Mouse (Mus musculus) MEL (cell line): ENCODE data around the gene Akap13. TPM values are rescaled to one million over a fixed set of nuclear protein-coding genes. Genes with fewer than 3 reads are reported as not detected.

ENCODE experiments used
- DNase-seq: peaks from one replicate; pipeline ENCODE4 v3.0.0; 2011; ENCODE audit warnings: low read depth, low spot score
- H3K27ac ChIP-seq: 2 replicates; pipeline ENCODE4 v1.5.1; 2012; ENCODE audit warnings: low read depth, mild to moderate bottlenecking, control low read depth, low read length, moderate library complexity; ENCODE audit not compliant: control insufficient read depth
- H3K27me3 ChIP-seq, 2 experiments: fragments of 150-350 bp in 1 of 2; sonication (generic) in 1 of 2; 2 replicates each; pipeline ENCODE4 v1.6.1; 2012; ENCODE audit warnings: low read length in 2 of 2, mild to moderate bottlenecking in 2 of 2, improper control_type of control experiment in 1 of 2, moderate library complexity in 1 of 2; ENCODE audit not compliant: insufficient read depth in 2 of 2, control insufficient read depth in 1 of 2
- H3K36me3 ChIP-seq, 2 experiments: 2 replicates each; pipeline ENCODE4 v1.6.1; 2012 to 2014; ENCODE audit warnings: low read length in 2 of 2, improper control_type of control experiment in 1 of 2, inconsistent platforms in 1 of 2, mild to moderate bottlenecking in 1 of 2; ENCODE audit not compliant: insufficient read depth in 2 of 2, control insufficient read depth in 1 of 2
- H3K4me1 ChIP-seq, 2 experiments: fragments of 150-350 bp in 1 of 2; sonication (generic) in 1 of 2; 2 replicates each; pipeline ENCODE4 v1.6.1; 2012; ENCODE audit warnings: low read length in 2 of 2, improper control_type of control experiment in 1 of 2, mild to moderate bottlenecking in 1 of 2; ENCODE audit not compliant: insufficient read depth in 2 of 2, control insufficient read depth in 1 of 2
- H3K4me3 ChIP-seq, 2 experiments: fragments of 150-350 bp in 1 of 2; sonication (generic) in 1 of 2; 2 replicates each; pipeline ENCODE4 v1.5.1; 2012; ENCODE audit warnings: low read depth in 2 of 2, low read length in 2 of 2, mild to moderate bottlenecking in 2 of 2, moderate library complexity in 2 of 2, control low read depth in 1 of 2, improper control_type of control experiment in 1 of 2; ENCODE audit not compliant: control insufficient read depth in 1 of 2, insufficient read depth in 1 of 2
- H3K79me2 ChIP-seq: 2 replicates; pipeline ENCODE4 v1.6.1; 2012; ENCODE audit warnings: mild to moderate bottlenecking, low read length, moderate library complexity; ENCODE audit not compliant: control insufficient read depth, poor library complexity, insufficient read depth
- H3K9ac ChIP-seq: 2 replicates; pipeline ENCODE4 v1.6.1; 2012; ENCODE audit warnings: low read depth, mild to moderate bottlenecking, control low read depth, low read length, moderate library complexity; ENCODE audit not compliant: control insufficient read depth, poor library complexity, severe bottlenecking
- H3K9me3 ChIP-seq: fragments of 150-350 bp; sonication (generic); replicated peaks from 2 replicates; pipeline ENCODE4 v1.6.1; 2012; ENCODE audit warnings: mild to moderate bottlenecking, low read length, improper control_type of control experiment, moderate library complexity; ENCODE audit not compliant: insufficient read depth
- BHLHE40 ChIP-seq: IDR thresholded peaks from 2 replicates; pipeline ENCODE4 v1.6.1; 2012; ENCODE audit warnings: low read depth, mild to moderate bottlenecking, inconsistent platforms, low read length, improper control_type of control experiment, borderline replicate concordance
- CHD1 ChIP-seq: IDR thresholded peaks from 2 replicates; pipeline ENCODE4 v1.6.1; 2012; ENCODE audit warnings: low read depth, mild to moderate bottlenecking, inconsistent platforms, low read length, improper control_type of control experiment
- CTCF ChIP-seq, 3 experiments: IDR thresholded peaks in 2 of 3; conservative IDR thresholded peaks in 1 of 3; 2 replicates each; pipeline ENCODE4 v1.5.1; 2011 to 2012; ENCODE audit warnings: low read length in 3 of 3, low read depth in 2 of 3, mild to moderate bottlenecking in 2 of 3, improper control_type of control experiment in 1 of 3, inconsistent platforms in 1 of 3, mixed read lengths in 1 of 3, moderate library complexity in 1 of 3; ENCODE audit not compliant: control insufficient read depth in 1 of 3, insufficient read depth in 1 of 3, poor library complexity in 1 of 3, severe bottlenecking in 1 of 3
- E2F4 ChIP-seq: IDR thresholded peaks from 2 replicates; pipeline ENCODE4 v1.6.1; 2011; ENCODE audit warnings: low read depth, low read length, improper control_type of control experiment, borderline replicate concordance
- GABPA ChIP-seq: IDR thresholded peaks from 2 replicates; pipeline ENCODE4 v1.6.1; 2012; ENCODE audit warnings: low read depth, mild to moderate bottlenecking, inconsistent platforms, low read length, improper control_type of control experiment, moderate library complexity
- GATA1 ChIP-seq: IDR thresholded peaks from 2 replicates; pipeline ENCODE4 v1.6.1; 2011; ENCODE audit warnings: low read depth, low read length, improper control_type of control experiment
- HCFC1 ChIP-seq: IDR thresholded peaks from 2 replicates; pipeline ENCODE4 v1.6.1; 2012; ENCODE audit warnings: low read depth, mild to moderate bottlenecking, inconsistent platforms, low read length, improper control_type of control experiment, moderate library complexity
- KAT2A ChIP-seq: conservative IDR thresholded peaks from 2 replicates; pipeline ENCODE4 v1.6.1; 2012; ENCODE audit warnings: low read depth, low read length, improper control_type of control experiment, inconsistent platforms
- MAFK ChIP-seq: IDR thresholded peaks from 2 replicates; pipeline ENCODE4 v1.6.1; 2011; ENCODE audit warnings: low read depth, mild to moderate bottlenecking, low read length, improper control_type of control experiment, borderline replicate concordance
- MEF2A ChIP-seq: IDR thresholded peaks from 2 replicates; pipeline ENCODE4 v1.6.1; 2014; ENCODE audit warnings: low read depth, mild to moderate bottlenecking, inconsistent platforms, low read length, improper control_type of control experiment; ENCODE audit not compliant: poor library complexity, insufficient replicate concordance, severe bottlenecking; ENCODE audit errors: extremely low read depth
- MYC ChIP-seq: IDR thresholded peaks from 2 replicates; pipeline ENCODE4 v1.6.1; 2011; ENCODE audit warnings: low read depth, mild to moderate bottlenecking, low read length, improper control_type of control experiment, moderate library complexity
- NELFE ChIP-seq: IDR thresholded peaks from 2 replicates; pipeline ENCODE4 v1.6.1; 2011; ENCODE audit warnings: low read depth, low read length, improper control_type of control experiment
- POLR2A ChIP-seq, 2 experiments: IDR thresholded peaks; 2 replicates each; pipeline ENCODE4 v1.6.1; 2011 to 2012; ENCODE audit warnings: low read length in 2 of 2, mild to moderate bottlenecking in 2 of 2, control low read depth in 1 of 2, improper control_type of control experiment in 1 of 2, low read depth in 1 of 2, moderate library complexity in 1 of 2; ENCODE audit not compliant: control insufficient read depth in 1 of 2, insufficient read depth in 1 of 2, poor library complexity in 1 of 2
- RAD21 ChIP-seq: IDR thresholded peaks from 2 replicates; pipeline ENCODE4 v1.6.1; 2011; ENCODE audit warnings: mild to moderate bottlenecking, low read depth, low read length, improper control_type of control experiment
- RCOR1 ChIP-seq: IDR thresholded peaks from 2 replicates; pipeline ENCODE4 v1.6.1; 2012; ENCODE audit warnings: low read depth, mild to moderate bottlenecking, inconsistent platforms, low read length, improper control_type of control experiment
- SIN3A ChIP-seq: IDR thresholded peaks from 2 replicates; pipeline ENCODE4 v1.6.1; 2012; ENCODE audit warnings: low read length, improper control_type of control experiment, inconsistent platforms
- TCF12 ChIP-seq: IDR thresholded peaks from 2 replicates; pipeline ENCODE4 v1.6.1; 2014; ENCODE audit warnings: low read depth, mild to moderate bottlenecking, inconsistent platforms, low read length, improper control_type of control experiment, moderate library complexity
- USF1 ChIP-seq: IDR thresholded peaks from 2 replicates; pipeline ENCODE4 v1.6.1; 2014; ENCODE audit warnings: low read depth, mild to moderate bottlenecking, inconsistent platforms, low read length, improper control_type of control experiment, moderate library complexity
- USF2 ChIP-seq, 2 experiments: IDR thresholded peaks; 2 replicates each; pipeline ENCODE4 v1.6.1; 2011 to 2012; ENCODE audit warnings: improper control_type of control experiment in 2 of 2, low read length in 2 of 2, borderline replicate concordance in 1 of 2, inconsistent platforms in 1 of 2, low read depth in 1 of 2, mild to moderate bottlenecking in 1 of 2; ENCODE audit not compliant: insufficient read depth in 1 of 2
- ZMIZ1 ChIP-seq: IDR thresholded peaks from 2 replicates; pipeline ENCODE4 v1.6.1; 2012; ENCODE audit warnings: low read depth, mild to moderate bottlenecking, inconsistent platforms, low read length, improper control_type of control experiment, moderate library complexity
- ZNF384 ChIP-seq: IDR thresholded peaks from 2 replicates; pipeline ENCODE4 v1.6.1; 2012; ENCODE audit warnings: low read depth, mild to moderate bottlenecking, inconsistent platforms, low read length, improper control_type of control experiment
- polyA plus RNA-seq, 2 experiments: library from polyadenylated mRNA; stranded (reverse) in 1 of 2; unstranded in 1 of 2; fragments of >175 nt in 1 of 2; fragments of >200 nt in 1 of 2; gene quantifications; 2 replicates each; pipeline versions ENCODE4 v1.2.1 to v1.2.4; 2012; ENCODE audit warnings: low replicate concordance in 2 of 2, low read depth in 1 of 2; ENCODE audit not compliant: insufficient read length in 2 of 2, insufficient read depth in 1 of 2, missing spikeins in 1 of 2
- total RNA-seq: library from RNA; depleted of rRNA; stranded (reverse); fragments of 300-350 nt; gene quantifications from 2 replicates; pipeline ENCODE4 v1.2.3, GENCODE M21; 2012

Akap13 gene
- total and polyA plus RNA-seq, 3 experiments, result 4.1 to 4.5 TPM; not detected in 1

DNA sequence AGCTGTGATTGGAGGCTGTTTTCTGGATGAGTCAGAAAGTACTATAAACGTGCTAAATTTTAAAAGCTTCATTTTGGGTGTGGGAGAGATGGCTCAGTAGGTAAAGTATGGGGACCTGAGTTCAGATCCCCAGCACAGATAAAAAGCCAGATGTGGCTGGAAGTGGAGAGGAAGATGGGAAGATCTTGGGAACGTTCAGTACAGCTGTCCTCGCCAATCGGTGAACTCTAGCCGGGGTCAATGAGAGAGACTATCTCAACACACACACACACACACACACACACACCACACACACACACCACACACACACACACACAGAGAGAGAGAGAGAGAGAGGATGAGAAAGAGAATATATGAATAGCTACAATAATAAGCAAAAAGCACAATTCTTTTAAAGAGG, 81.0 kb downstream of the Akap13 start:
- H3K36me3 ChIP-seq, result peaks cover 0 to 2% of the 10 kb centered on the region in 2 experiments; a peak in 1 of 4 replicates
- no peaks in the 10 kb centered on the region for H3K27me3 ChIP-seq
- H3K27ac ChIP-seq, result no peak overlapping the region
- H3K9me3 ChIP-seq, result no peaks in the 10 kb centered on the region
- H3K79me2 ChIP-seq, result no peaks in the 10 kb centered on the region
- H3K9ac ChIP-seq, result no peak overlapping the region
- H3K4me3 ChIP-seq, result no peak overlapping the region
- TF ChIP-seq RCOR1, result no peak
- no peak for TF ChIP-seq TCF12
- no peak for TF ChIP-seq ZNF384
- TF ChIP-seq GABPA, result no peak
- no peak for TF ChIP-seq MYC
- no peak for TF ChIP-seq CHD1
- TF ChIP-seq E2F4, result no peak
- TF ChIP-seq POLR2A (IDR thresholded peaks at IDR 0.05; ENCODE audit: control insufficient read depth in 1 of 2, insufficient read depth in 1 of 2, low read depth in 1 of 2, low read length in 2 of 2, poor library complexity in 1 of 2), result no peak
- TF ChIP-seq SIN3A, result no peak
- no peak for TF ChIP-seq RAD21
- no peak for TF ChIP-seq MAFK
- TF ChIP-seq HCFC1, result no peak
- TF ChIP-seq, all 39 proteins: peak for 0
- no peak for DNase-seq
- peaks cover 4% of the 10 kb centered on the region in 2 experiments; a peak in 1 of 4 replicates for H3K4me1 ChIP-seq

DNA sequence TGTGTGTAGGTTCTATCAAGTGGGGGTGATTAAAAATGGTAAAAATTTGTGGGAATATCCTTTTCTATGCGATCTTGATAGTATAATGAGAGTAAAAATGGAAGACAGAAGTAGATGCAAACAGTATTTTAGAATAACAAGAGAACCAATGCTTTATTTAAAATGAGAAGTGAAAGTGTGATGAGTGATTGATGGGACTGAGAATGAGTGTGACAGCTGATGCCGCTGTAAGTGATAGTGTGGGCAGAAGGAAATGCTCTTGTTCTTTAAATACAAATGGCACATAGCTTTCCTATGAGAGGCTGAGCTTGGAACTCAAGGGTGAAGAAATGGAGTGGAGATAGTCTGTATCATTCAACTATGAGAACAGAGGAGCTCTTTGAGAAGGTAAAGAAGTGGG, 82.2 kb downstream of the Akap13 start:
- DNase-seq, result no peak
- Histone ChIP-seq H3K9me3 (no peaks in the 10 kb centered on the region), H3K27me3 (no peaks in the 10 kb centered on the region), H3K9ac (no peak overlapping the region), H3K4me1 (peaks cover 4% of the 10 kb centered on the region in 2 experiments; a peak in 1 of 4 replicates), H3K36me3 (peaks cover 0 to 2% of the 10 kb centered on the region in 2 experiments; a peak in 1 of 4 replicates), H3K27ac (no peak overlapping the region), H3K79me2 (no peaks in the 10 kb centered on the region), H3K4me3 (no peak overlapping the region)
- TF ChIP-seq ZMIZ1 (no peak), E2F4 (no peak), KAT2A (no peak), MYC (no peak), BHLHE40 (no peak), NELFE (no peak), GABPA (no peak), SIN3A (no peak), USF1 (no peak), MEF2A (no peak), CTCF (IDR thresholded peaks at IDR 0.05 in 2 of 3, conservative IDR thresholded peaks at IDR 0.05 in 1 of 3; ENCODE audit: control insufficient read depth in 1 of 3, insufficient read depth in 1 of 3, low read depth in 2 of 3, low read length in 3 of 3, poor library complexity in 1 of 3, severe bottlenecking in 1 of 3) (no peak), GATA1 (no peak), MAFK (no peak), USF2 (IDR thresholded peaks at IDR 0.05; ENCODE audit: borderline replicate concordance in 1 of 2, insufficient read depth in 1 of 2, low read depth in 1 of 2, low read length in 2 of 2) (no peak)
